ENCODE assay signal across 27 mouse cellular contexts in genomic region chr19:34298531-34298930, GRCm38 (mm10). TPM values are rescaled to one million over a fixed set of nuclear protein-coding genes. Genes with fewer than 3 reads are reported as not detected.
"Had no signal": no experiment of that assay in that cellular context is flagged by ENCODE, and none has a peak within 500 bp of the region (broad histone marks: within the 10 kb centered on the region; RNA-seq: fewer than 3 reads in every experiment).

No protein-coding gene starts in this region.

- H3K27ac ChIP-seq: embryonic facial prominence, embryonic 10.5 days; embryonic facial prominence, embryonic 12.5 days; embryonic facial prominence, embryonic 13.5 days; embryonic facial prominence, embryonic 15.5 days; forebrain, embryonic 10.5 days; forebrain, embryonic 13.5 days; forebrain, embryonic 15.5 days; gastrocnemius, adult 2 months; heart, adult 2 months; heart, embryonic 10.5 days had no signal

- H3K4me2 ChIP-seq: embryonic facial prominence, embryonic 12.5 days; embryonic facial prominence, embryonic 13.5 days; embryonic facial prominence, embryonic 15.5 days; forebrain, embryonic 13.5 days; forebrain, embryonic 15.5 days had no signal

- ATAC-seq: forebrain, embryonic 13.5 days; forebrain, embryonic 14.5 days; forebrain, embryonic 15.5 days; forebrain, embryonic 16.5 days; forebrain, postnatal 0 days had no signal

- H3K9ac ChIP-seq: embryonic facial prominence, embryonic 12.5 days; embryonic facial prominence, embryonic 13.5 days; embryonic facial prominence, embryonic 15.5 days; forebrain, embryonic 13.5 days; forebrain, embryonic 15.5 days; forebrain, postnatal 0 days had no signal

- H3K9me3 ChIP-seq: embryonic facial prominence, embryonic 10.5 days; embryonic facial prominence, embryonic 12.5 days; embryonic facial prominence, embryonic 13.5 days; embryonic facial prominence, embryonic 15.5 days; forebrain, embryonic 10.5 days; forebrain, embryonic 13.5 days; forebrain, embryonic 15.5 days; heart, embryonic 10.5 days had no signal

- H3K36me3 ChIP-seq: embryonic facial prominence, embryonic 10.5 days; embryonic facial prominence, embryonic 12.5 days; embryonic facial prominence, embryonic 13.5 days; embryonic facial prominence, embryonic 15.5 days; forebrain, embryonic 10.5 days; forebrain, embryonic 15.5 days; heart, embryonic 10.5 days had no signal

- DNase-seq: cerebellum, adult 9-10 months; cerebellum, adult 9-11 months; cerebellum, postnatal 10 days; cerebellum, postnatal 14 days; cerebellum, postnatal 25 days; cerebellum, postnatal 36 days; embryo, embryonic 11 days; forebrain, postnatal 0 days; gastrocnemius, adult 2 months; gastrocnemius, postnatal 10 days; gastrocnemius, postnatal 14 days; gastrocnemius, postnatal 25 days; gastrocnemius, postnatal 36 days; heart, adult 18-20 months; heart, adult 2 months had no signal

- H3K4me3 ChIP-seq: embryonic facial prominence, embryonic 10.5 days; embryonic facial prominence, embryonic 12.5 days; embryonic facial prominence, embryonic 13.5 days; embryonic facial prominence, embryonic 15.5 days; erythroblast, embryonic 14.5 days; forebrain, embryonic 10.5 days; forebrain, embryonic 13.5 days; forebrain, embryonic 15.5 days; gastrocnemius, adult 2 months; heart, adult 2 months; heart, embryonic 10.5 days had no signal

- H3K27me3 ChIP-seq: embryonic facial prominence, embryonic 12.5 days; embryonic facial prominence, embryonic 13.5 days; embryonic facial prominence, embryonic 15.5 days; forebrain, embryonic 13.5 days; forebrain, embryonic 15.5 days had no signal

- H3K4me1 ChIP-seq: embryonic facial prominence, embryonic 10.5 days; embryonic facial prominence, embryonic 12.5 days; embryonic facial prominence, embryonic 13.5 days; embryonic facial prominence, embryonic 15.5 days; forebrain, embryonic 10.5 days; forebrain, embryonic 13.5 days; forebrain, embryonic 15.5 days had no signal

RNA-seq across cellular contexts. Expression of gene Fas, which starts 8.1 kb away (rescaled TPM):
- polyA plus RNA-seq: erythroblast, embryonic 14.5 days; forebrain, embryonic 10.5 days had no signal

RNA-seq across cellular contexts. Expression of gene Acta2, which starts 43.1 kb away (rescaled TPM):
- total RNA-seq: common myeloid progenitor, adult 5-6 weeks had no signal
- polyA plus RNA-seq: erythroblast, embryonic 14.5 days had no signal
